Mouse (Mus musculus) spleen, adult 2 months (tissue): ENCODE data around the gene Gpkow.

Experiments used
- CTCF ChIP-seq: fragments of 200-500 bp; IDR thresholded peaks from 2 replicates; pipeline ENCODE4 v1.5.1; 2011; ENCODE audit warnings: mild to moderate bottlenecking, inconsistent platforms; ENCODE audit not compliant: insufficient read depth, insufficient read length, insufficient replicate concordance; ENCODE audit errors: extremely low read depth
- POLR2A ChIP-seq: fragments of 200-500 bp; IDR thresholded peaks from 2 replicates; pipeline ENCODE4 v1.6.1; 2011; ENCODE audit warnings: low read depth, low read length, inconsistent platforms

DNA sequence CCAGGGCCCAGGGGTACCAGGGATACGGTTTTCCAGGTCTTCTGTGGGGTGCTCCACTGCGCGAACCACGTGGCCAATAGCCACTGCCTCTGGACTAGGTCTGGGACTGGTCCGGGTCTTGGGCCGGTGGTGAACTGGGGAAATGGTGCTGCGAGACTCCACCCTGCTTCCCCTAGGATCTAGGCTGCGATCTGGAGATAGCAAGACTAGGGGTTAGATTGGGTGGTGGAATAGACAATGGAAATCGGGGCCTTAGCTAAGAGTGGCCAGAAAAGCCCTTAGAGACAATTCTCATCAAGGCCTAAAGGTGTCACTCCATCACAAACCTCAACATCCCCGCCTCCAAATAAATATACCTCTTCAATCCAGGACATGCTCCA is 21.9 kb upstream of the Gpkow start:
- TF ChIP-seq POLR2A (no peak), CTCF (no peak)
